Mouse (Mus musculus) ES-Bruce4 (cell line): ENCODE measurements around the gene Gprc5b. TPM values are rescaled to one million over a fixed set of nuclear protein-coding genes. Genes with fewer than 3 reads are reported as not detected.
A peak's percentile ranks its signal among the peaks of the same experiment; 100 is the strongest.

Source experiments
- H3K27ac ChIP-seq: 2 replicates; pipeline ENCODE4 v1.5.1; 2012; ENCODE audit warnings: low read length, inconsistent platforms; ENCODE audit not compliant: insufficient read depth
- H3K27me3 ChIP-seq: 2 replicates; pipeline ENCODE4 v1.6.1; 2012; ENCODE audit warnings: mild to moderate bottlenecking, low read length, inconsistent platforms; ENCODE audit not compliant: control insufficient read depth, poor library complexity, insufficient read depth, severe bottlenecking
- H3K36me3 ChIP-seq: 2 replicates; pipeline ENCODE4 v1.6.1; 2012; ENCODE audit warnings: inconsistent platforms, mild to moderate bottlenecking, low read length, moderate library complexity; ENCODE audit not compliant: control insufficient read depth, poor library complexity, insufficient read depth, severe bottlenecking
- H3K4me1 ChIP-seq: one replicate; pipeline ENCODE4 v1.8.1; 2011; ENCODE audit warnings: low read length; ENCODE audit not compliant: control insufficient read depth, insufficient read depth
- H3K4me3 ChIP-seq: 2 replicates; pipeline ENCODE4 v1.5.1; 2011; ENCODE audit warnings: low read depth, mild to moderate bottlenecking, low read length
- H3K9ac ChIP-seq: 2 replicates; pipeline ENCODE4 v1.6.1; 2012; ENCODE audit warnings: low read depth, mild to moderate bottlenecking, inconsistent platforms; ENCODE audit not compliant: poor library complexity, severe bottlenecking
- H3K9me3 ChIP-seq: replicated peaks from 2 replicates; pipeline ENCODE4 v1.6.1; 2012; ENCODE audit warnings: mild to moderate bottlenecking, low read length, inconsistent platforms; ENCODE audit not compliant: control insufficient read depth, poor library complexity, insufficient read depth, severe bottlenecking
- CTCF ChIP-seq: IDR thresholded peaks from one replicate; pipeline ENCODE4 v1.8.1; 2011; ENCODE audit warnings: low read depth, low read length
- EP300 ChIP-seq: IDR thresholded peaks from 2 replicates; pipeline ENCODE4 v1.6.1; 2011; ENCODE audit warnings: low read depth, low read length; ENCODE audit not compliant: insufficient read depth
- POLR2A ChIP-seq: IDR thresholded peaks from one replicate; pipeline ENCODE4 v1.8.1; 2011; ENCODE audit warnings: low read length; ENCODE audit not compliant: insufficient read depth
- polyA plus RNA-seq: library from polyadenylated mRNA; stranded (reverse); fragments of >200 nt; gene quantifications from 2 replicates; pipeline ENCODE4 v1.2.4, GENCODE M21; 2011; ENCODE audit warnings: low read depth; ENCODE audit not compliant: missing spikeins, insufficient read depth, insufficient read length

Gprc5b gene
- polyA plus RNA-seq, 1 experiment, result 15.7 TPM

DNA sequence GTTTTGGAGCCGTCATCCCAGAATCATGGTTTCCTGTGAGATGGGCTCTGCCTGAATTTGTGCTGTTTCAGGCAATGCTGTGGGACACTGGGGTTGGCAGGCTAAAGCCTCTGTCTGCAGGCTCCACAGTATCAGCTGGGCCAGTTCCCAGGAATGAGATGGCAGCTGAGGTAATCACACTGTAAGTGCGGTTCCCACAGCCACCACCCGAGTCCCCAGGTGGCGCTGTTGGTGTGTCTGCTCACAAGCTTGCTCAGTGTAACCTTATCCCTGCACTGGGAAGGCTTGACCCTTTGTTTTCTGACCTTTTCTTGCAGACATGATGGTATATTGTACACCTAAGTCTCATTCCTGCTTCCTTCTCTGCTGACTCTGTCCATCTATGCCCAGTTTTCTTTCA is 24.5 kb upstream of the Gprc5b start:
- H3K27ac ChIP-seq, result no peak overlapping the region
- H3K36me3 ChIP-seq, result no peaks in the 10 kb centered on the region
- H3K4me1 ChIP-seq, result no peaks in the 10 kb centered on the region
- TF ChIP-seq EP300 (no peak), POLR2A (no peak), CTCF (peak; percentile 91)
- H3K4me3 ChIP-seq, result no peak overlapping the region
- no peak overlapping the region for H3K9ac ChIP-seq
- no peaks in the 10 kb centered on the region for H3K27me3 ChIP-seq
- H3K9me3 ChIP-seq, result no peaks in the 10 kb centered on the region

GRCm38 (mm10) chr7:119015736-119016135 is 20.7 kb upstream of the Gprc5b start:
- no peaks in the 10 kb centered on the region for H3K4me1 ChIP-seq
- H3K9ac ChIP-seq, result no peak overlapping the region
- H3K27ac ChIP-seq, result no peak overlapping the region
- H3K4me3 ChIP-seq, result no peak overlapping the region
- H3K36me3 ChIP-seq, result no peaks in the 10 kb centered on the region
- TF ChIP-seq EP300 (no peak), CTCF (peak; percentile 82), POLR2A (no peak)
- H3K9me3 ChIP-seq, result no peaks in the 10 kb centered on the region
- H3K27me3 ChIP-seq, result no peaks in the 10 kb centered on the region

DNA sequence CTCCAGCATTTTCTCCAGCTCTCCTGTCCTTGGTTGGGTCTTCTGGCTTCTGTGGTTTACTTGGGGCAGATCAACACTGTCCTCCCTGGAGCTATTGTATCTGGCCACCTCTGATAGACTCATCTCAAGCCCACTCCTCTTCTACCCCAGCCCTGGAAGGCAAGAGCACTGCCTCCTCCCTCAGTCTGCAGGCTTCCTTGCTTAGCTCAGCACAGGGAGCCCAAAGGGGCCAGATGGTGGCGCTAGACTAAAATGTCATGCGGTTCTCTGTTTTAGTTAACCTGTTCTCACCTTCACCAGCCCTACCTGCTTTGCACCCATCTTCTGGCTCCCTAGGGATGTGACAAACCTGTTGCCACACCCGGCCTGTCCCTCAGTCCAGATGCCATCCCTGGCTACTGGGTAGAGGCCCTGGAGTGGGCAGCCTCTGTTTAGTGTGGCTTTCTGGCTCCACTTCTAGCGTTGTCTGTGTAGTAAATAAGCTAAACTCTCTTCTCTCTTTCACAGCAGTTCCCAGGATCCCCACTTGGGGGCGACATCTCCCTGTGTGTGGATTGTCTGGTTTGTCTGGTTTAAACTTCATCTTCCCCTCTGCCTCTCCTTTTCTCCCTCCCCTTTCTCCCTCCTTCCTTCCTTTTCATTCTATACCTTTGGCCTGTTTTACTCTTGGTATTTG is 16.0 kb upstream of the Gprc5b start:
- no peak overlapping the region for H3K9ac ChIP-seq
- H3K9me3 ChIP-seq, result no peaks in the 10 kb centered on the region
- H3K4me1 ChIP-seq, result no peaks in the 10 kb centered on the region
- TF ChIP-seq POLR2A (no peak), CTCF (peak; percentile 41), EP300 (no peak)
- H3K27me3 ChIP-seq, result no peaks in the 10 kb centered on the region
- no peak overlapping the region for H3K27ac ChIP-seq
- H3K4me3 ChIP-seq, result no peak overlapping the region
- H3K36me3 ChIP-seq, result no peaks in the 10 kb centered on the region

DNA sequence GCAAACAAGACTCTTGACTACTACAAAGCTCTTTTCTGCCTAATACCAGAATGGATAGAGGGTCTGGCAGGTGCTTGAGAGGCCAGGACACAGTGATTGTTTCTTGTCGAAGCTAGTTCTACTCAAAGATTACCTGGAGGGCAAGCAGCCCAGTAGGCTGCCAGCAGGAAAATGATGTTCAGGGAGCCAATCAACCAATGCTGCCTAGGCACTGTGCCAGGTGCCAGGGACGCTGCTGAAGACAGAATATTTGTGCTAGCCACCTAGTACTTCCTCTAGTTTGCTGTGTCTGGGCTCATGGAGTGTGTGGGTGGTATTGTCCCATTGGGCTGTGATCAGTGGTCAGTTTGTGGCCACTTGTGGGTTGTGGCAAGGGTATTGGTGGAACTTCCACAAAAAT is 7.5 kb upstream of the Gprc5b start:
- no peak overlapping the region for H3K9ac ChIP-seq
- no peak overlapping the region for H3K4me3 ChIP-seq
- no peaks in the 10 kb centered on the region for H3K36me3 ChIP-seq
- no peaks in the 10 kb centered on the region for H3K4me1 ChIP-seq
- H3K27me3 ChIP-seq, result no peaks in the 10 kb centered on the region; the same call in 1 of the 2 replicates
- no peak overlapping the region for H3K27ac ChIP-seq
- no peaks in the 10 kb centered on the region for H3K9me3 ChIP-seq
- TF ChIP-seq CTCF (no peak), POLR2A (no peak), EP300 (no peak)

DNA sequence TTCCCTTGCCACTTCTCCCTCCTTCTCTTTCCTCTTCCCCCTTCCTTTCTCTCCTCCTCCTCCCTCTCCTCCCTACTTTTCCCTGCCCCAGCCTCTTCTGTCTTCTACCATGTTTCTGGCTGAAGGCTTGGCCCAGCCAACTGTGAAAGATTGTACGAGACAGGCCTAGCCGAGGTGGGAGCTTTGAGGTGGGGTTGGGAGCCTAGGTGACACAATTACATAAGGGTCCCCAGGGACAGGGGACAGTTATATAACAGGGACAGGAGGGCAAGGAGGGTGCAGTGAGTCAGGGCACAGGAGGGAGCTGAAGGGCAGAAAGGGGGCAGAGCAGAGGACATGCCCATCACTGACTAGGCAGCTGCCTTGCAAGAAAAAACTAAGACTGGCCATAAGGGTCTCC is 7.0 kb upstream of the Gprc5b start:
- Histone ChIP-seq H3K27ac (no peak overlapping the region), H3K4me3 (no peak overlapping the region)
- TF ChIP-seq EP300, result no peak
- no peak for TF ChIP-seq POLR2A
- TF ChIP-seq CTCF, result no peak

GRCm38 (mm10) chr7:118999857-119000256 is 4.8 kb upstream of the Gprc5b start:
- Histone ChIP-seq H3K27ac (no peak overlapping the region), H3K4me3 (no peak overlapping the region), H3K36me3 (no peaks in the 10 kb centered on the region), H3K9me3 (no peaks in the 10 kb centered on the region), H3K9ac (no peak overlapping the region), H3K27me3 (no peaks in the 10 kb centered on the region), H3K4me1 (no peaks in the 10 kb centered on the region)
- TF ChIP-seq POLR2A, result no peak
- TF ChIP-seq EP300, result no peak
- TF ChIP-seq CTCF, result no peak

More for the DNA sequence above, 7.0 kb upstream of the Gprc5b start:
- Histone ChIP-seq H3K9me3 (no peaks in the 10 kb centered on the region), H3K27me3 (no peaks in the 10 kb centered on the region; the same call in 1 of the 2 replicates), H3K9ac (no peak overlapping the region), H3K4me1 (no peaks in the 10 kb centered on the region), H3K36me3 (no peaks in the 10 kb centered on the region)
